Mouse (Mus musculus) lung, postnatal 10 days (tissue): ENCODE data around the gene Zfp874a.
"Not testable (repeated sequence)": the region's sequence is repeated elsewhere in the genome, so short reads cannot be mapped to it uniquely, and the experiment has no call there.

Experiments
- DNase-seq: peaks from one replicate; pipeline ENCODE4 v3.0.0; 2021

Gene Zfp874a

DNA sequence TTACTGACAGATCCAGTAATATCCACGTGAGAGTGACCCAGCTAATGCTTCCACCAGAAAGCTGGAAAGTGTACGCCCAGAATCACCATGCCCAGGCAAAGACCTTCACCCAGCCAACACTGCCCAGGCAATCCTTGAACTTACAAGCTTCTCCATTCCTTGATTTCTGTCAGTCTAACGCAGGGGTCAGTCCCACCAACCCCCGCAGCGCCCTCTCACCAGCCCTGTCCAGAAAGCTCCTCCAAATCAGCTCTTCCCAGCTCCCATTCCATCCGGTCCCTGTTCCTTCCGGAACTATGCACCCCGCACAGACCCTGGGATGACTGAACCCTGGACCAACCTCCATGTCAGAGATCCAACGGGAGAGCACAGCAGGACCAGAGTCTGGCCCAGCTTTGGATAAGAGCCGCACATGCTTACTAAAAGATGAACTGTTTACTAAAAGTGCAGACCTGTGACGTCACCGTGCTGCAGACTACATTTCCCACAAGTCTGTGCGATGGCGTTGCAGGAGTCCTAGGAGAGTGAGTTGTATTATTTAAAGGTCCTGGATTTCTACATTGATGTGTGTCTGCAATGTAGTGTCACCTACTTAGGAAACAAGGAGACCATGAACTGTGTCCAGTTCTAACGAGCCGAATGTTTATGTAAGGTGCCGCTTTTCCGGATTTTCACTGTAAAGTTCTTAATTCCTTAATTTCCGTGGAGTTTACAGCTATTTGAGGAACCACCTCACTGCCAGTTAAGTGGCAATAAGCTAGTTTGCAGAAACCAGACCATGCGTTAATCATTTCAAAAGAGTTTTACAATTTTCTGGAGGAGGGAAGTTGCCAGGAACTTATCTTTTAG is at the start of gene Zfp874a:
Gene Zfp874a (minus strand): TSS at position 453 of the 849 bp plus-strand sequence.
- peak; percentile 95 for DNase-seq

DNA sequence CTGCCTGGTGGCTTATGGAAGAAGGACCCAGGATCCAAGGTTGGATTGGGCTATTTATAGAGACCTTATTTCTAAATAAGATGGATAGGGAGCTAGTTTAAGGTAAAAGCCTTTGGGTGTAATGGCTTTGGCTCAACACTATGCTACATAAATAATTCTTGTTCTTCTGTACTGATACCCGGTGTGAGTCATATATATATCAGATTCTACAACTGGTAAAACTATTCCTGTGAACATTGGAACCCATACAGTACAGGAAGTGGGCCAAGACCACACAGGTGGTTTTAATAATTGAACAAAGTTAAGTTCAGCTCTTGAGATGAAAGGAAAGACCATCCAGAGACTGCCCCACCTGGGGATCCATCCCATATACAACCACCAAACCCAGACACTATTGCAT is 49.5 kb upstream of the Zfp874a start:
- DNase-seq = no peak

- peak; percentile 91 for DNase-seq
Observed at GRCm38 (mm10) chr13:67500084-67500719, 48.8 kb upstream of the Zfp874a start, which contains the start of gene Zfp58. Gene Zfp58, minus strand, starts transcription at chr13:67500555.

GRCm38 (mm10) chr13:67495631-67496030 is 44.2 kb upstream of the Zfp874a start:
- DNase-seq = no peak

DNA sequence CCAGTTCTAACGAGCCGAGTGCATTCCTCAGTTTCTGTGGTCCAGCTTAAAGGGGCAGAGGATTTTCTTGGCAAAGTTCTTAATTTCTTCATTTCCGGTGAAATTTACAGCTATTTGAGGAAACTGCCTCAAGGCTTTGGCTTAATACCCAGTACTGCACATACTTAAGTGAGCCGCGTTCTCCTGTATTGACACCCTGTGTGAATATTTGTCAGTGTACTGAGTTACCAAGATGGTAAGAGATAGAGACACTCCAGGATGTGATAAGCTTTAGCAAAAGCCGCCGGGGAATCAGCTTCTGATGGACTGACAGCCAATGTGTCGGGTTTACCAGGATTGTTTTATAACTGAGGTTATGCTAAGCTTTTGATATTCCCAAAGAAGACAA is 33.0 kb upstream of the Zfp874a start:
- no peak for DNase-seq

GRCm38 (mm10) chr13:67483625-67484423 is 32.4 kb upstream of the Zfp874a start, which contains the start of gene Zfp874b:
Gene Zfp874b, minus strand, starts transcription at chr13:67484258.
- peak; percentile 93 for DNase-seq

DNA sequence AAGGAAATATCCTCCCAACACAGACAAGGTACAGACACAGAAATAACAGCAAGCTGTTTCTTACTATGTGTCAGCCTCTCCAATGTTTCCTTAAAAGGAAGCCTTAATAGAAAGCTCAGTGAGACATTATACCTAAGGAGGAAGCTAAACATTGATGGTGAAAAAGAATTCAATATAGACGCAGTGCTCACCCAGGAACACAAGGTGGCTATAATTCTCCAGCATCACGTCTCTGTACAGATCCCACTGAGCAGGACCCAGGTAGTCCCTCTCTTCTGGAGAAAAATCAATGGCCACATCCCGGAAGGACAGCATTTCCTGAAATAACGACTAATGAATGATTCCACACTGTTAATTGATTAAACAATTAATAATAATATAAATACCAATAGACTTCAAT is 30.1 kb upstream of the Zfp874a start:
- DNase-seq = no peak

DNA sequence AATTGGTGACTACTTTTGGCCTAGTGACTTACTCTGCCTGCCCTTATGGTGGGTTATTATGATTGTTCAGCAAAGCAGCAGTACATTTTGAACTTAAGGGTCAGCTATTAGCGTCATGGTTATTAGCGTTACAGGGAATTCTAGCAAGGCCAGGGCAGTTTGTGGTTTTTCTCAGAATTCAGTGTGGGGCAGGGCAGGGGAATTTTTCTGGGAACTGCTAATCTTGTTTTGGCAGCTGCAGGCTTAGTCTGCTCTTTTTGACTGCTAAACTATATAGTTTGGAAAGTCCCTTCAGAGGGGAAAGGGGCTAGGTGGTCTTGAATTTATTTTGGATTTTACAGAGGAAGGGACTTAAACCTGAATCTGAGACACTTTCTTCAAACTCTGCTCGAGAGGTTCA is 17.9 kb upstream of the Zfp874a start:
- DNase-seq = no peak

DNA sequence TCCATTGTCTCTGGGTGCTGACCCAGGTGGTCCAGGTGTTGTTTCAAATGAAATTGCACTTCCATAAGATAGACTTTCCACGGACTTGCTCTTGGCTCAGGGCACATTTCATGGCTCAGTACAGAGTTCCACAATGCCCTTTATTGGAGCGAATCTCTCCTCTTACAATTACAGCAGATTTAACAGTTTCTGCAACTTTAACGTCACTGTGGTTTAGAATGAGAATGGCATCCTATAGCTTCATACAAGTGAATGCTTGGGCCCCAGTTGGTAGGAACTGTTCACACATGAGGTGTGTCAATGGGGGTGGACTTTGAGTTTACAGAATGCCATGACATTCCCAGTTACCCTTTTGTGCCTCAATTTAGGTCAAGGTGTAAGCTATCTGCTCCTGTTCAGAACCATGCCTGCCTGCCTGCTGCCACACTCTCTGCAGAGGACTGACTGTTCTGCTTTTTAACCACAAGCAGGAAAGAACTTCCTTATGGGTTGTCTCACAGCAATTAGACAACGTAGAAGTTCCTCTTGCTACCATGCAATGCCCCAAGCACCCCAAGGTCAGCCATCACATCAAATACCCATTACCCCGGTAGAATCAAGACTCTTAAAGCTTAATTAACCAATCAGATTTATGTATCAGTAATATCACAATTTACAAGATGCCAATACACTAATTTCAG is 12.2 kb upstream of the Zfp874a start:
- not testable (repeated sequence) for DNase-seq

DNA sequence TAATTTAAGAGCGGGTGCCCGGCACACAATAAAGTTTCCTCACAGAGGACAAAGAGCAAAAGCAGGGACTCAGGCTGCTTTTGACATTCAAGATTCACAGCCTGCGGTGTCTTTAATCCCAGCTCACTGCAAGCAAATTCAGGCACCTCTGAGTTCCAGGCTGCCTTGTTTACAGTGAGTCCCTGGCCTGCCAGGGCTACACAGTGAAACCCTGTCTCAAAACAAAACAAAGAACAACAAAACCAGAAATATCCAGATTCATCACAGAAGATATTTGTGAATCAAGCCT is 541 bp upstream of the Zfp874a start:
- peak; percentile 6 for DNase-seq

- not testable (repeated sequence) for DNase-seq
Observed at GRCm38 (mm10) chr13:67437095-67437494, 14.3 kb downstream of the Zfp874a start.

DNA sequence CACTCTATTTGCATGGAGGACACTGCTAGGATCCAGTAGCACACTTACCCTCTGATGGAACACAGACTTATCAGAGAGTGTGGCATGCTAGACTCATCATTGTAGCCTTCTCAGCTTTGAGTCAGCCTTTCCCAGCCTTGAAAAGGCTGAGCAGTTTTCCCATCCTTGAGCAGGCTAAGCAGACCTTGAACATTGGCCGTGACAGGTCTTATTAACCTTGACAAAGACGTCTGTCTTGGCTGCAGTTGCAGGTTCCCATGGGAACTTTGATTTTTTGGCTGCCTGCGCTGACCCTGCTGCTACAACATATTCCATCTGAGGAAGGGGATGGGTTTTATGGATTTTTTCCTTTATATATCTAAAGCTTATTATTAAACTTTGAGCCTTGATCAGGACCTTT is 23.3 kb downstream of the Zfp874a start:
- DNase-seq = no peak

- not testable (repeated sequence) for DNase-seq
Observed at GRCm38 (mm10) chr13:67425699-67426098, 25.7 kb downstream of the Zfp874a start.

DNA sequence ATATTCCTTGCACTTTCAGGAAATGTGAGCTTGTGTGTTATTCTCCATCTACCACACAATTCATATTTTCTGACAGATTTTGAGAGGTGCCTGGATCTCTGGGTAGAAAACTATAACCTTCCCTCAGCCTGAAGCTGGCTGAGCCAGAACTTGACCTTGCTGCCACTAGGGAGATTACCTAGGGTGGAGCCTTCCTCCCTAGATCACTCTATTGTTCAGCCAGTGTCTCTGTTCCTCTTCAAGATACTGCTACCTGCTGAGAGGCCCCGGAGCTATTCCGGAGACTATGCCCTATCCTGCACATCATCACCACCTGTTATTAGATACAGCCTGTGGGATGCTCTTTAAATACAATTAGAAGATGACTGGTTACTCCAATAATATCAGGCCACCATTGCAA is 28.9 kb downstream of the Zfp874a start:
- DNase-seq = not testable (repeated sequence)

GRCm38 (mm10) chr13:67421207-67421857 is 30.1 kb downstream of the Zfp874a start, which contains the start of gene Zfp459:
Gene Zfp459, minus strand, starts transcription at chr13:67421418.
- DNase-seq = peak; percentile 36

GRCm38 (mm10) chr13:67420558-67421206 is 30.7 kb downstream of the Zfp874a start:
- DNase-seq = no peak

DNA sequence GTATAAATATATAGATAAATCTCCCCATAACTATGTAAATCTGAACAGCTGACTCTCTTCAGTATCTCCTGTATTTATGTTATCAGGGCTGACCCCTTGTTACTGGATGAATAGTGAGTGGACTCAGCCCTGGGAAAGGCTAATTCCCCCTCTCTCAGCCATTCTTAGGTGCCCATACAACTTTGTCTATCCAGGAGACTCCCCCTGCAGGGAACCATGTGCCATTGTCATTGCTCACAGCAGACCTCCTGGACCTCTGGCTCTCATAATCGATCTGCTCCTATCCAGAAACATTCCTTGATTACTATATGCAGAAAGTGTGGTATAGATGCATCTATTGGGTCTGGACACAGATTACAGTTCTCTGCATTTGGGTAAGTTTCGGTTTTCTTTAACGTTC is 34.6 kb downstream of the Zfp874a start:
- no peak for DNase-seq

- DNase-seq = no peak
Observed at GRCm38 (mm10) chr13:67415759-67416158, 35.7 kb downstream of the Zfp874a start.

DNA sequence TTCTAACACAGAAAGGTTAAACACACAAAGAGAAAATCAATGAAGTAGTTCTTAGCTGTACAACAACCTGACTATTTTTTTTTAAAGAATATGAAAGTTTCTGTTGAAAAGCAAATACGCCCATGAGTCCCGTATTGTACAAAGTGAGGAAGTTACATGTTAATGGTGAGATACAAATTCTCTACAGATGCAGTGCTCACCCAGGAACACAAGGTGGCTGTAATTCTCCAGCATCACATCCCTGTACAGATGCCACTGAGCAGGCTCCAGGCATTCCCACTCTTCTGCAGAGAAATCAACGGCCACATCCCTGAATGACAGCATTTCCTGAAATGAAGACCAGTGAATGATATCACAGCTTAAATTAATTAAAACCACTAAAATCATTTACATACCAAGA is 37.8 kb downstream of the Zfp874a start:
- DNase-seq = not testable (repeated sequence)

DNA sequence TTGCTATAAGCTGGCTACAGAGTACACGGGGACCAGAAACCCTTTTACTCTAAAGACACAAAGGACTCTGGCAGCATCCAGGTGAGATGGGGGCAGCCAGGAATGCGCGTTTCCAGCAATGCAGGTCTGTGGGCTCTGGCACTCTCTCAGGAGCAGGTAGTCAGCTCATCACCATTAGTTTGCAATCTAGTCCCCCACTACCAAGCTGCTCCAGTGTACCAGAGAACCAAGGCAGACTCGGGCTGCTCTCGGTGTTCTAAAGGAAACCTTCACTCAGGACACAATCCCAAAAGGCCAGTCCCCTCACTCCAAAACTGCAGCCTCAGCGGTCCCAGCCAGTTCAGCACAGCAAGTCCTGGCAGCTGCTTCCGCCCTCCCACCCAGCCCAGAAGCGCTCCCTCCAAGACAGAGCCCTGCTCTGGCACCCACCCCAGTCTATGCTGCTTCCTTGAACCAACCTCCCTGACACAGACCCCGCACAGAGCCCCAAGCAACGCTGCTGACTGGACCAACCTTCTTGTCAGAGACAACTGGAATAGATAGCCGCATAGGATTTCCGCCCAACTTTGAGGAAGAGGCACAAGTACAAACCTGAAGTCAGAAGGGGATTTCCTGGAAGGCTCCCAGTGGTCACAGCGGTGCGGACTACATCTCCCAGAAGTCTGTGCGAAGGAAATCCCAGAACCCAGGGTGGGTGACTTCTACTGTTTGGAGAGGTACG is 52.1 kb downstream of the Zfp874a start, which contains the start of gene Zfp429:
Gene Zfp429 (minus strand): TSS at position 637 of the 721 bp plus-strand sequence.
- DNase-seq = peak; percentile 82

- DNase-seq = not testable (repeated sequence)
Observed at GRCm38 (mm10) chr13:67376255-67376654, 75.2 kb downstream of the Zfp874a start.
